Mouse (Mus musculus) urinary bladder, postnatal 25 days (tissue): Measurements from ENCODE around the gene Prss38.
"Not testable (repeated sequence)": the region's sequence is repeated elsewhere in the genome, so short reads cannot be mapped to it uniquely, and the experiment has no call there.

ENCODE experiments used
- DNase-seq: peaks from one replicate; pipeline ENCODE4 v3.0.0; 2022; ENCODE audit warnings: low spot score

Gene Prss38

GRCm38 (mm10) chr11:59377999-59378398, 2.5 kb upstream of the Prss38 start:
- no peak for DNase-seq

DNA sequence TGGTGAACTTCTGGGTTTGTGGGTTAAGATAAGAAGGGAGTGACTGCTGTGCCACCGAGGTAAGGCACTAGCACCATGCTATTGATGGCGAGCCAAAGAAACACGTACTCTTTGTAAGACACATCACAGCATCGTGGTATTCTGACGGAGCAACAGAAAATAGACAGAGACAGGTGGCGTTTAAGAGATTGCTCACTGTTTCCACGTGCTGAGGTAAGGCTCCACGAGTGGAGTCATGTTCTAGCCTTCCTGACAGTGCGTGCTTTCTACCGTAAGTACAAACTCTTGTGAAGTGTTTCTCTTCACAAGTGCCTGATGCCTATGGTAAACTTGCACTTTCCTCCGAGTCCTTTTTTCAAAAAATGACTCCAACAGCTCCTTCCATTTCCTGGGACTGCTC, 5.6 kb downstream of the Prss38 start:
- no peak for DNase-seq

- not testable (repeated sequence) for DNase-seq
Observed at GRCm38 (mm10) chr11:59367955-59368354, 7.5 kb downstream of the Prss38 start.

- no peak for DNase-seq
Observed at GRCm38 (mm10) chr11:59366633-59367032, 8.8 kb downstream of the Prss38 start.

- no peak for DNase-seq
Observed at GRCm38 (mm10) chr11:59366031-59366430, 9.4 kb downstream of the Prss38 start.

- DNase-seq: no peak
Observed at GRCm38 (mm10) chr11:59364417-59364816, 11.0 kb downstream of the Prss38 start.

DNA sequence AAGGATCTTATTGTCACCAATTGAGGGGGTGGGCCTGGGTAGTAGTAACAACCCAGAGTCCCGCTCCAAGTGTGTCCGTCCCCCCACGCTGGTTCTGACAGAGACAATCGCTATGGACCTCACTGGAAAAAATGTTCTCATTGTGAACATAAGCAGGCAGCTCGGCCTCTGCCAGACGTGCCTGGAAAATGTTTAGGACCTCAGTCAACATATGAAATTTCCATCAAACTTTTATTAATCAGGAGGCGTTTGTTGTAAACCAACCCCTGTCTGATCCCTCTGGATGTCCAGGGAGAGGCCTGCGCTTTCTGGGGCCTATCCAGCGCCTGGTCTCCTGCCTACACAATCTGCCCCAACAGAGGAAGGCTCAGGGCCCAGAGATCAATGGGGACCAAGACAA, 11.4 kb downstream of the Prss38 start:
- no peak for DNase-seq

DNA sequence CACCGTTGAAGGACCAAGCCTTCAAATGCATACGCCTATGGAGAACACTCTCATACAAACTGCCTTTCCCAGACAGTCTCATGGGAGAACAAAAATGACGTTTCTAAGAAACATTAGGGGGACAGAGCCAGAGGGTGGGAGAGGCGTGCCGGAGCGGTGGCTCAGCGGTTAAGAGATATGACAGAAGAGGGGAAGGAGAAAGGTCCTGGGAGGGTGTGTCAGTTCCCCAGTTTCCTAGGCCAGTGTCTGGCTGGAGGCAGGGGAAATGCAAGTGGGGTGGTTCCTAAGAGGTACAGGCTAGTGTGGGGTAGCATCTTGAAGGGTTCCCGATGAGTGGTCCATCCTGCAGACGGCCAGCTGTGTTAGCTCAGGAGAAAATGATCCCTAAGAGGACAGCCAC, 14.2 kb downstream of the Prss38 start:
- DNase-seq: no peak

- DNase-seq: no peak
Observed at GRCm38 (mm10) chr11:59356874-59357289, 18.6 kb downstream of the Prss38 start.

GRCm38 (mm10) chr11:59354793-59355192, 20.7 kb downstream of the Prss38 start:
- no peak for DNase-seq

GRCm38 (mm10) chr11:59350326-59350725, 25.1 kb downstream of the Prss38 start:
- no peak for DNase-seq

DNA sequence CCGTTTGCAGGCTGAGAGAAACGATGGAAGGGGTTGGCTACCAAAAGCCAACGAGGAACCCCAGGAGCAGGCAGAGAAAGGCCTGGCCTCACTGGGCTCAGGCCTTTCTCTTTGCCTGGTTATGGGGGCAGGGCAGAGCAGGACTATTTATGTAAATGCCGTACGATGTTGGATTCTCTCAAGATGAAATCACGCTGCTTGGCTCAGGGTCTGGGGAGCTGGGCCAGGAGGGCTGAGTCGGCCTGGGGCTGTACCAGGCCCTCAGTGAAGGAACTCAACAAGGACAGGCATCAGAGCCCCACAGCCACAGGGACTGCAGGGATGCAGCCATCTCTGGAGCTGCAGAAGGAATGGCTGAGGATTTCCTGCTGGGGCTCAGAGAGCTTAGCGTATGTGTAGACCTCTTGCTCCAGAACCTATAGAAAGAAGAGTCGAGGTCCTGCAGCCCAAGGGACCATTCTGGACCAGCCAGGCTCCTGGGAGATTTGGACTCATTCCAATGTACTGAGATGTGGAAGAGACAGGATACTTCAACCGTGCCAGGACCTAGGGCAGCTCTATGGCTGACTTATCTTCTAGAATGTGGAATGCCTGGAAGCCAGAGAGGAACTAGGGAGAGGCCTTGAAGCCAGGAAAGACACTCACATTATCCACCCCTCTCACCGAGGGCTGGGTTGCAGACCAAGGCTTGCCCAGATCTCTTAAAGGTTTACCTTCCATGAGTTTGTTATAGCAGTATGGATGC, 29.1 kb downstream of the Prss38 start:
- DNase-seq: peak; percentile 49

GRCm38 (mm10) chr11:59342956-59343355, 32.5 kb downstream of the Prss38 start:
- no peak for DNase-seq

GRCm38 (mm10) chr11:59338736-59339120, 36.7 kb downstream of the Prss38 start:
- DNase-seq: no peak

GRCm38 (mm10) chr11:59337955-59338735, 37.3 kb downstream of the Prss38 start:
- no peak for DNase-seq

- no peak for DNase-seq
Observed at GRCm38 (mm10) chr11:59336381-59336780, 39.1 kb downstream of the Prss38 start.

DNA sequence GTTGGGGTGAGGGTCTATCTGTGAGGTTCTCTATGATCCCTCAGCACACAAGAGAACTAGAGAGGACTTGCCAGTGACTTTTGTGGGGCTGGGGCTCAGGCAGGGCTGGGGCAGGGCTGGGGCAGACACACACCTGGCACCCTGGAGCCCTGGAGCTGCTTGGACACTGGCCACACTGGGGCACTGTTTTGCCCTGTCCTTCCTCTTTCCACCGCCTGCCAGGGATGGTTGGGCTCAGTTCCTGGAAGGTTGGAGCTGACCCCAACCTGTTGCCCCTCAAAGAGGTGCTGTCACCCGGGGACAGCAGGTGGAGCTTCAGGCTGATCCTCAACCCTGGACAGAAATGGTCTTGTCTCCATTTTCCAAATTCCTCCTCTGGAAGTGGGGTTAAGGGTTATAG, 39.5 kb downstream of the Prss38 start:
- no peak for DNase-seq

GRCm38 (mm10) chr11:59335150-59335549, 40.3 kb downstream of the Prss38 start:
- no peak for DNase-seq

- no peak for DNase-seq
Observed at GRCm38 (mm10) chr11:59332938-59333337, 42.5 kb downstream of the Prss38 start.

- DNase-seq: no peak
Observed at GRCm38 (mm10) chr11:59331167-59331869, 44.1 kb downstream of the Prss38 start.

DNA sequence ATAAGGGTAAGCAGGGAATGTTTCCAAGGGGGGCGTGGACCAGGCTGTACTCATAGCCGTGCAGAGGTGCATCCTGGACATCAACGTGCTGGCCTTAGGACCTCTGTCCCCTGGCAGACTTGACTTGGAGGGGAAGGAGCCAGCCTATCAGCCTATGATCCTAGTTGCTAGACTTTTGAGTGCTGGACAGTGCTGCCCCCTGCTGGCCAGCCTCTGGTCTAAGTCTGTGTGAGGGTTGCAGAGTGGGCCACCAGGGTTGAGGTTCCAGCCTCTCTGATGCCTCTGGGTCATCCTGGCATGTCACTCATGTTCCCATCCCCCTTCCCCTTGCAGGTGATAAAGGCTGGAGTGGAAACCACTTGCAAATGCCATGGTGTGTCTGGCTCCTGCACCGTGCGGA, 44.9 kb downstream of the Prss38 start:
- DNase-seq: peak; percentile 71

DNA sequence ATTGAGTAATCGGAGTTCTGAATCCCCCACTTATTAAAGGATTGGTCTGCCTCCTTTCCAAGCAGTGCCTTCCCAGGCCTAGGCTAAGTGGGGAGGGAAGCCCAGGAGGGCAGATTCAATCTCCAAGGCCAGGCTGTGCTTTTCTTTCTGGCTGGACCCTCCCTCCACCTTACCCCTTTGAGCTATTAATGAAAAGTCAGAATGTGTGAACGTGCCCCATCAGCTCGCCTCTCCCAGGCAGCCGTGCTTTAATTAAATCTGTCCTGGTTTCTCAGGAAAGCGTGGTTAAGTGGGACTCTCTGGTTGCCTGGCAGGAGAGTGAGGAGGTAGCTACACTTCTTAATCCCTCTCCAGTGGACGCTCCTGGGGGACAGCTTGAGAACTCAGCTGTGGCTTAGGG, 45.8 kb downstream of the Prss38 start:
- DNase-seq: no peak

DNA sequence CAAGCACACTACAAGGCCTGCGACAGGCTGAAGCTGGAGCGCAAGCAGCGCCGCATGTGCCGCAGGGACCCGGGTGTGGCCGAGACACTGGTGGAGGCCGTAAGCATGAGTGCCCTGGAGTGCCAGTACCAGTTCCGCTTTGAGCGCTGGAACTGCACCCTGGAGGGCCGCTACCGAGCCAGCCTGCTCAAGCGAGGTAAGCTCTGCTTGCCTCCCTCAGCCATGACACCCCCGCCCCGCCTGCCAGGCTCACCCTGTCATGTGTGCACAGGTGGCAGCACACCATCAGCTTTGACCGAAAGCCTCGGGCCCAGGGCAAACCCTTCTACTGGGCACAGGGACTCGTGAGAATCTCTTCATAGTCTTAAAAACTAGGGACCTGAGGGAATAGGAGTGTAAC, 47.8 kb downstream of the Prss38 start:
- DNase-seq: no peak
